Mouse (Mus musculus): ENCODE results near the gene Mrpl35. TPM values are rescaled to one million over a fixed set of nuclear protein-coding genes. Genes with fewer than 3 reads are reported as not detected.

Gene Mrpl35
- total RNA-seq, 2 experiments from 2014 or later: 45.3 to 48.3 TPM

GRCm38 (mm10) chr6:71801714-71802094, 25.1 kb downstream of the Mrpl35 start:
- intact Hi-C loops (cut with DNase I): loop anchor here (5.0 to 10.0 kb wide), 7 partner anchors 169 to 654 kb away; partner anchors contain the start of genes Kdm3a and Rnf103
- no peak for DNase-seq

DNA sequence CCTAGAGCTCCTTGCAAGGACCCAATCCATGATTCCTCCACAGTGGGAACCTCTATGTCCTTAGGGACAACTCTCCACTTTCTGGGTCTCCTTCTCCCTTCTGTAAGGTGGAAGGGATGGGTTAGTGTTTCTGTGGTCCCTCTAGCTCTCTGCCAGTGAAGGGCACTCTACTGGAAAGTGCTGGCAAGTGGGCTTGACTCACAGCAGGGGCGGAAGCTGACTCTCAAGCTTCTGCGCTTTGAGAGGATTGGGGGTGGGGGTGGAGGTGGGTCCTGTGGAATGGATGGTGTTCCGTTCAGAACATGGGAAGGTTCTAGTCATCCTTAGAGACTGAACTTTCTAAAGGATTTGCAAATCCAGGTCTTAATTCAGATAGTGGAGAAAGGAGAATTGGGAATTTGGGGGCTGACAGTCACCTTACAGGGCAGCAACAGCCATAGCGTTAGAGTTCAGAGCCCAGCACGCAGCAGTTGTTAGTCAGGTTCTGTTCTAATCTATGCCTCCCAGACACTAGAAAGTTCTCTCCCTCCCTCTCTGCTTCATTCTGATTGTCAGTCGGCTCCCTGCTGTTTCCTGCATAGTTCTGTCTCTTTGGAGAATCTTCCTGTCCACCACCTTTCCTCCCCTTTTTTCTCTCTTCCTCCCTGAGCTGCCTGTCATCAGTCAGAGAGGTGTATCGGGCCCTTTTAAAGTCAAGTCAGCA, 25.6 kb downstream of the Mrpl35 start:
- no peak for DNase-seq
- intact Hi-C loops (cut with DNase I): loop anchor here (5.0 to 10.0 kb wide), 7 partner anchors 169 to 654 kb away; partner anchors contain the start of genes Kdm3a and Rnf103

- no peak for DNase-seq
- intact Hi-C loops (cut with DNase I): no loop called here
Measured at GRCm38 (mm10) chr6:71799391-71799790, 27.4 kb downstream of the Mrpl35 start.

DNA sequence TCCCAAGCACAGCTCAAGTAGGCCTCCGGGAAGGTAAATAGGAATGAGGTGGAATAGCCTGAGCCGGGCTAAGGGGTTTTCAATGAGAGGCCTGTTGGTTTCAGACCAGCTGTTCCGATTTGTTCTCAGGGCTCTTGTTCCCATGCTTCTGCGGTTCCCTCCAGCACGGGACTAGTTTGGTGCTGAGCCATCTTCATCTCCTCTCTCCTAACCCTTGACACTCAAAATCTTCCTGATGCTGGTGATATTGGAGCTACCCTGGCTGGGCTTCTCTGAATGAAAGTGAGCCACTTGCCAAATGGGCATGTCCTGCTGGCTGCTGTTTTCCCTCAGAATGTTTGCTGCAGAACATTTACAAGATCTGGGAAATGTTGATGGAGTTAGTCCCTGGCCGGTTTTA, 35.0 kb downstream of the Mrpl35 start:
- no peak for DNase-seq
- intact Hi-C loops (cut with DNase I): no loop called here

DNA sequence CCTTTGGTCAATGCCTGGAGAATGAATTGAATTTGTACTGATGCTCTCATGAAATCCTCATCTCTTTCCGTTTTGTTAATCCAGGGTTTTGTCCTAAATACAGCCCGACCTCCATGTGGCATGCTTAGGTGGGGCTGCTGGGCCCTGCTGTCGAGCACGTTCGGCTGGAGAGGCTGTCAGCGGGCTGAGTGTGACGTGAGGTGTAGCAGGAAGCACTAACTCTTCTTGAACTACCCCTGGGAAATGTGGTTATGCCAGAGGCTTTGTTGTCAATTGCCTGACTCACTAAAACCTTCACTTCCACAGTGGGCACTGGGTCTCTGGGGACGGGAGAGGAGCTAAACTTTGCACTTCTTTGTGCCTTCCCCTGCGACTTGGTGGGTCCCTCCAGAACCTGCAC, 38.4 kb downstream of the Mrpl35 start:
- DNase-seq: no peak
- intact Hi-C loops (cut with DNase I): no loop called here

DNA sequence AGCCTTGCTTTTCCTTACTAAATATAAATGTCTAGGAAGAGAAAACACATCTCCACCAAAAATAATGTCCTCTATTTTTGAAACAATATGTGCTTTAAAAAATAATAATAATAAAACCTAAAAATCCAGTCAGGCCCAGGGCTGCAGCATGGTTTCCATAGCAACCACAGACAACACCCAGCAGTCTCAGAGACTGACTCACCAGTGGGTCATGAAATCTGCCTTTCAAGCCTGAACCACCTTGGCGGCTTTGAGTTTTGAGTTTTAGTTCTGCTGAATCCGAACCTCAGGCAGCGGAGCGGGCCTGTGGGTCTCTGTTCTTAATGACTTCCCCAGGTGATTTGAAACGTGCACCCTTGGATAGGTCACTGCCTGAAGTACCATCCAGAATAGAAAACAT, 43.6 kb downstream of the Mrpl35 start:
- intact Hi-C loops (cut with DNase I): no loop called here
- no peak for DNase-seq

- intact Hi-C loops (cut with DNase I): no loop called here
- no peak for DNase-seq
Measured at GRCm38 (mm10) chr6:71780431-71780830, 46.3 kb downstream of the Mrpl35 start.

DNA sequence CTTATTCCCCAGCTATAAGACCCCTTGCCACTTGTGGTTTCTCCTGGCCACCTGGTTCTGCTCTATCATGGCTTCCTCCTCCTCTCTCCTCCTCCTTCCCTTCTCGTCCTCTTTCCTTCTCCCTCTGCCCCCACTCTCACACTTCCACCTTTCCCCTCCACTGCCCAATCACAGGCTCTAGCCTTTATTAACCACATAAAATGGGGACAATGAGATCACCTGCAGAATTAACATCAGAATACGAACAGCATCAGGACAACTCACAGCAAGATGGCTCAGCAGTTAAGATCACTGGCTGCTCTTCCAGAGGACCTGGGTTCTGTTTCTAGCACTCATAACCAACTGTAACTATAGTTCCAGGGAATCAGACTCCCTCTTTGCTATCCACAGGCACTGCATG, 46.9 kb downstream of the Mrpl35 start:
- intact Hi-C loops (cut with DNase I): no loop called here
- DNase-seq: no peak

DNA sequence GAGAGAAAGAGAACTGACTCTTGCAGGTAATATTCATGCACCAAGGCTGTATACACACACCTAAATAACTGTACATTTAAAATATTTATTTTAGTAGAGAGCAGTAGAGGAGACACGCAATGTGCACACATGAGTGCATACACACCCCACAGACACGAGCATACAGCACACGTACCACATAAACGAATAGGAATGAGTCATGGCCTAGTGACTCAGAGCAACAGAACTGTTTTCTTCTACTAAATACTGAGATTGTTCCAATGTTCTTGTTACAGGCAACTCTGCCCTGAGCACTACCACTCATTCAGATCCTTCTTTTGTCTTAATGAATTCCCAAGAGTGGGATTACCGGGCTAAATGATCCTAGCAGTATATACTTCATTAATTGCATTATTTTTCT, 48.8 kb downstream of the Mrpl35 start:
- no peak for DNase-seq
- intact Hi-C loops (cut with DNase I): no loop called here

DNA sequence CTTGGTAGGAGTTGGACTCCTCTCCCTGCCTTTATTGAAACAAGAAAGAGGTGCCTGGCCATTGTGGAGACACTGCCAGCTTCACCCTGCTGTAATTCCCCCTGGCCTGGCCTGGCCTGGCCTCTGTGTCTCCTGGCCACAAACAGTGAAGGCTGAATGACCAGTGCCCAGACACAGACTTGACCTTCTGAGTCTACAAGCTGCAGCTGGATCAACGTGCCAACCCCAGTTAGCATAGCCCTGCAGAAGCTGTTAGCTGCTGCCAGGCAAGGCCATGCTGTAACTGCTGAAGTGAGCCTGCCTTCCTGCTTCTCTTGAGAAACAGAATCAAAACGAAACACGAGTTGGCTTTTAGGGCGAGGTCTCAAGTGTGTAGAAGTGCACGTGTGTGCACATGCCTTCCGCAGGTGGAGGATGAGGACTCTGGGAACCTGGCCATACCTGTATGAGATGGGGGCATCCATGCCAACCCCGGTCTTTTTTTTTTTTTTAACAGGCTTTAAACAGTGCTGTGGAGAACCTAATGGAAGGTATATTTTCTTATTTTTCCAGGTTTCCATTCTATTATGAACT, 54.0 kb downstream of the Mrpl35 start:
- intact Hi-C loops (cut with DNase I): no loop called here
- no peak for DNase-seq

DNA sequence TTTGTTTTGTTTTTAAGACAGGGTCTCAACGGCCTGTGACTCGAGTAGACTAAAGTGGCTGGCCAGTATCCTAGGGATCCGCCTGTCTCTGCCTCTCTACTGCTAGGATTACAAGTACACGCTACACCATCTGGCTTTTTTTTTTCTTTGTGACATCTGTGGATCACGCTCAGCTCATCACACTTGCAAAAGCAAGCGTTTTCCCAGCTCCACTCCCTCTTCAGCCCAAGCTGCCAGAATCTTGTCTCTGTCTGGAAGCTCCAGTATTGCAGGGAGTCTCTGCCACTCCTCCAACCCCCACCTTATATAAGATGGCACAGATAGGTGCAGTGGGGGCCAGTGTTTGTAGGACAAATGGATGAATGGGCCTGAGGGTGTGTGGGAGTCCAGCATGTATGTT, 54.6 kb downstream of the Mrpl35 start:
- no peak for DNase-seq
- intact Hi-C loops (cut with DNase I): no loop called here

DNA sequence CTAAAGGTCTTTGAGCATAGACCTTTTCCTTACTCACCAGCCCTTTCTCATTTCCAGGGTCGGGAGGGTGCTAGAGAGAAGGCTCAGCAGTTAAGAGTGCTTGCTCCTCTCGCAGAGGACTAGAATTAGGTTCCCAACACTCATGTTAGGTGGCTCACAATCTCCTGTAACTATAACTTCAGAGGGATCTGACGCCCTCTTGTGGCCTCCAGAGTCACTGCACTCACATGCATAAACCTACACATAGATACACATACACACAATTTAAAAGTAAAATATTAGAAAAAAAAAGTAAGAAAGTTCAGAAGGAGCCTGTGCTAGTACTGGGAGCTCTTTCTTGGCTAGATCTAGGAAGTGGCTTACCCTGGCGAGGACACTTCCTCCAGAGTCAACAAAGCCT, 55.5 kb downstream of the Mrpl35 start:
- no peak for DNase-seq
- intact Hi-C loops (cut with DNase I): no loop called here

DNA sequence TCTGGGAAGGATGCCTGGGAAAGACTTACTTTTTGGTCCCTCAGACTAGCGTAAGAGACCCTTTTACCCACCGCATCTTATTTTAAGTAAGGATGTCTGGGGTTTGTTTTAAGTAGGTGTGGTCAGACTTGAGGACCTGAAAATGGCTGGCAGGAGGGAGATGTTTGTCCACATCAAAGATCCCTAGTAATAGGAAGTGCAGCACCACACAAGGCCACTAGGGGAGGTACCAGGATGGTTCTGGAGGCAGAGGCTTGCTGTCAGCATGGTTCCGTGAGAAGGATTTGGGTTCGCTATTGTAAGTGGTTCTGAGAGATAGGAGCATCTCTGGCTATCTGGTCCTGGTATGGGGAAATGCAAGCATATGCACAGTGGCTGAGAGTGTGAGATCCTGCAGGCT, 55.9 kb downstream of the Mrpl35 start:
- intact Hi-C loops (cut with DNase I): no loop called here

GRCm38 (mm10) chr6:71769901-71770690, 56.7 kb downstream of the Mrpl35 start:
- no peak for DNase-seq
- intact Hi-C loops (cut with DNase I): no loop called here

More for the DNA sequence above, 55.9 kb downstream of the Mrpl35 start:
- no peak for DNase-seq

DNA sequence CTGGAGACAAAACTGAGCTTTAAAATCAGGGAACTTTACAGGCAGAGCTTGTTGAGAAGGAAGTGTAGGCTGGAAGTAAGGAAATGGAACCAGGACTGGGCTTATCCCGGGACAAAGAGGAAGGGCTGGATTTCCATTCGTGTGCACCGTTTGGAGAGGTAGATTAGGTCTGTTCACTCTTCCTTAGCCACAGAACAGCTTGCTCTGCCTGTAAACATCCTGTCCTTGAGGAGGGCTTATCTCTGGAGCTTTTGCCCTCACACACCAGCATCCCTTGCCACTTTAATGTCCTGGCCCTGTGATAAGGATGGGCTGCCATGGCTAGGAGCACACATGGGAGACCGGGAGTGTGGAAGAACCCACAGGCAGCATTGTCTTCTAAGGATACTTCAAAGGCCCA, 59.0 kb downstream of the Mrpl35 start:
- DNase-seq: no peak
- intact Hi-C loops (cut with DNase I): no loop called here

Other genes starting within 250 kb of the Mrpl35 start
- gene Kdm3a, start 194.0 kb downstream of the Mrpl35 start, total RNA-seq (2021): 10 to 100 TPM; 28.6 to 30.3 TPM
- 10 to 100 TPM; 17.3 to 18.4 TPM for gene Reep1, start 119.4 kb downstream of the Mrpl35 start, total RNA-seq (2021)
- 100 to 1,000 TPM; 596 to 612 TPM for gene Immt, start 4.4 kb upstream of the Mrpl35 start, total RNA-seq (2021)
- 100 to 1,000 TPM; 123 TPM for gene Ptcd3, start 81.8 kb upstream of the Mrpl35 start, total RNA-seq (2021)
- gene Polr1a, start 82.1 kb upstream of the Mrpl35 start, total RNA-seq (2021): 10 to 100 TPM; 42.2 to 47.3 TPM